Mouse (Mus musculus) brain, embryonic 18.5 days (tissue): ENCODE results near the gene Idh3b.

ENCODE experiments used
- DNase-seq: peaks from one replicate; pipeline ENCODE4 v3.0.0-alpha.2; 2012; ENCODE audit warnings: low read depth, low spot score

Idh3b gene

GRCm38 (mm10) chr2:130283854-130284654 is at the start of gene Idh3b:
TSS of gene Idh3b (minus strand) at chr2:130284547.
- DNase-seq, result peak; percentile 72

DNA sequence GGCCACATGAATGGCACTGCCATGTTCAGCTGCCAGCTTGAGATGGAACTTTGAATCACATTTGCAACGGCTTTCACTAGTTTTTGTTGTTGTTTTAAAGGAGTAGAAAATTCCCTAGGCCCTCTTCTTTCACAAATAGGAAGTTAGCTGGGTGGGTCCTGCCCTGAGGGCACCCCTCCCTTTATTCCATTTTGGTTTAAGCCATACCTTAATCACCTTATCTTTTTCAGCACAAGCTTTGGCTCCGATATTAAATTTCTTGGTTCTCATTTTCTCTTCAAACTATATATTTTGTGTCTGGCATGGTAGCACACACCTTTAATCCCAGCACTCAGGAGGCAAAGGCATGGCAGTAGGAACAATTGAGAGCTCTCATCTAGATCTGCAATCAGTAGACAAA is 45.2 kb upstream of the Idh3b start:
- DNase-seq, result no peak

DNA sequence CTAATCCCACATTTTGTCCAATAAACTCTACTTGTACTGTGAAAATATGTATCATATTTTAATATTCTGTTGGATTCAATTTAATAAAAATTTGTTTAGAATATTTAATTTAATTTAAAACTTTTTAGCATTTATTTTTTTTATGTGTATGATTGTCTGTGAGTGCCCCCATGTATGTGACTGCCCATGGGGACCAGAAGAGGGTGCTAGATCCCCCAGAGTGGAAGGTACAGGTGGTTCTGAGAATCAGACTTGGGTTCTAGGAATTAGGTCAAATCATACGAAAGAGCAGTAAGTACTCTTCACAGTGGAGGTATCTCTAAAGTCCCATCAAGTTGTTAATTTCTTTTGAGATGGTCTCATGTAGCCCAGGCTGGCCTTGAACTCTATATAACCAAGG is 42.7 kb upstream of the Idh3b start:
- DNase-seq, result no peak

GRCm38 (mm10) chr2:130303014-130303413 is 18.7 kb upstream of the Idh3b start:
- DNase-seq, result no peak

DNA sequence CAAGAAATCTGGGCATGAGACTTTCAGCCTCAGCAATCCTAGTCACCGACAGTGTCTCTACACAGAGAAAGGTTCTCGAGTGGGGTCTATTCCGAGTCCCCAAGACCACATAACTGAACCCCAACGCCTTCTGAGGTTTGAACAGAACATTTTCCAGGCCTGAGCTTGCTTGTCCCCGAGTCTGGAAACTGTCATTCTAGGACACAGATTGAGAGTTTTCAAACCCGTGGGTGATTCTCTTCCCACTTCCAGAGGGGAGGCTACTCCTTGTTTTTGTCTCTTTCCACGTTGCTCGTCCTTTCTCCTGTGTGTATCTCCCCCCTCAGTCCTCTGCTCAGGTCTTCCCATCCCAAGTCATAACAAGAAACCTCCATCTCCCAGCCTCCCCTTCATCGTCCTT is 13.2 kb upstream of the Idh3b start:
- DNase-seq, result no peak

DNA sequence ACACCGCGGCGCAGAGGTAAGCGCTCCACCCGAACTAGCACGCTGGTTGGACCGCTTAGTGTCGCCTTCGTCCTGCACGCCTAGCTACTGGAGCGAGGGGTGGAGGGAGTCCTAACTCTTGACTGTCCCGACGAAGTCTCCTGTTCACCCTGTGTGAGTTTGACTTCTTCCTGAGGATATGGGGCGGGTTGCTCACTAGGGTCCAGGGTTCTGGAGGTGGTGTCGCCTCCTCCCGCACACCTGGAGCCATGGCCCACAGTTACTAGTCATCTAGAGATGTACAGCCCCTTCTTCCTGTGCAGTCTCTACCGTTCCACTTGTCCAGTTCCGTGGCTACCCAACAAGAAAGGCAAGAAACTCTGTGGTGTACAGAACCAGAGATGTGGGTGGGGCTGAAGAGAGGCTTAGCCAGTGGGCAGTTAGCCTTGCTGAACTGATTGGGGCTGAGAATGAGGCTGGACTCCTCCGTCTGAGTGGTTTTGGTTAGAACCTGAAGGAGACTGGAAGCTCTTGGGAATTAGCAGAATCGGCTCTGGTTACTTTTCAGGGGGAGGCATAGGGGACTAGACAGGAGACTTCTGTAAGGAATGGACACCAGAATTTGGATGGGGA is 11.9 kb upstream of the Idh3b start:
- no peak for DNase-seq

GRCm38 (mm10) chr2:130295331-130296133 is 11.2 kb upstream of the Idh3b start:
- DNase-seq, result peak; percentile 34

DNA sequence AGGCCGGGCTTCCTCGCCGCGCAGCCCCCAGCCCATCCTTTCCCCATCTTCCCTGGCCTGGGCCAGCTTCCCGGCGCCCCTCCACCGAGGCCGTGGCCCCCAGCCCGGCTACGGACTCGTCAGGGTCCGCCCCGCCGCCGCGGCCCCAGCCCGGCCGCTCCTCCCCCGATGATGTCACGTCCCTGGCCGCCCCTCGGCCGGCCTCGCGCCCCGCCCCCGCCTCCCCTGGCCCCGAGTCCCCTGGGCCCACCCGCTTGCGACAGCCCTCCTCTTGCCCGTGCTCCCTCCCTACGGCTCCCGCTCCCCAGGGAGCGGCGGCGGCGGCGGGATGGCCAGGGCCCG is 10.6 kb upstream of the Idh3b start, which contains the start of gene Ebf4:
TSS of gene Ebf4 (plus strand) at position 234 of the 342 bp plus-strand sequence.
- peak; percentile 37 for DNase-seq

DNA sequence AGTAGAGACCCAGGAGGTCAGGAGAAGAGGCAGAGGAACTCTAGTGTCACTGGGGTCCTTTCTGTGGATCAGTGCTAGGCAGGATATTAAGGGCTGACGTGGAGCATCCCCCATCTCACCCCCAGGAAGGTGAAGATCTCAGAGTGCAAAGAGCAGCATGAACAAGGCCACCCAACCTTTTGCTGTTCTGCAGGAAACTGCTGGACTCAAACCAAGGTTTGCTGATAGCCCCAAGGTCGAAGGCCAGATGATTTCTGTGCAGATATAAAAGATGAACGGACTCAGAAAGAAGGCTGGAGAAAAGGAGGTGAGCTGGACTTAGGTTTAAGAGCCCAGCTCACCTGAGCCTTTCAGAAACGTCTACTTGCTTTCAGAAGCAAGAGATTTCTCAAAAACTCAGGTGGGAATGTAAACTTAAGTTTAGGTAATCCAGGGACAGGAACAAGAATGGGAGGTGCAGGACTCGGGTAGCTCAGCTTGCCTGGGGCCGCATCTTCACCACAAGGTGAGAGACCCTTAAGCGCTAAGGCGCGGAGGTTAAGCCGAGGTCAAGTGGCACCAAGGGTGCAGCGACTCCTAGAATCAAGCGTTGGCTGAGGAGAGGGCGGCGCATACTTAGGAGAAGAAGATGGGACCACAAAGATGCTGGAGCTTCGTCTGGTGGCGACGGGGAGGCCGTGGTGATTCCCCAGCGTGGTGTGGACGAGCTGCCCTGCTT is 10.0 kb upstream of the Idh3b start:
- no peak for DNase-seq

DNA sequence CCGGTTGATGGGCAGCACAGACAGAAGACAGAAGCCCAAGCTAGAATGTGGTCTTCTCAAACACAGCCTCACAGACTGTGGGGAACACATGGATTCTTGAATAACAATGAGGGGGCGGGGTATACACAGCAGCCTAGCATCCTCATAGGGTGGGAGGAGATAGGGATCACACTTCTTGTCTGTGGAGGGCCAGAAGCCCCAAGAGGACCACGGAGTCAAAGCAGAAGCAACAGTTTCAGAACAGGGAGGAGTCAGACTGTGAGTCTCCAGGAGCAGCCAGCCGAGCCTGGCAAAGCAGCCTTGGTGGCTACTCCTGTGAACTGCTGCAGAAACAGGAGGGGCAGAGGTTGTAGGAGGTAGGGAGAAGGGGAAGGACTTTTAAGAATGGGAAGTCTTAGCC is 9.1 kb upstream of the Idh3b start:
- DNase-seq, result no peak

GRCm38 (mm10) chr2:130293009-130293408 is 8.7 kb upstream of the Idh3b start:
- DNase-seq, result no peak

GRCm38 (mm10) chr2:130291434-130291833 is 7.1 kb upstream of the Idh3b start:
- DNase-seq, result peak; percentile 45

DNA sequence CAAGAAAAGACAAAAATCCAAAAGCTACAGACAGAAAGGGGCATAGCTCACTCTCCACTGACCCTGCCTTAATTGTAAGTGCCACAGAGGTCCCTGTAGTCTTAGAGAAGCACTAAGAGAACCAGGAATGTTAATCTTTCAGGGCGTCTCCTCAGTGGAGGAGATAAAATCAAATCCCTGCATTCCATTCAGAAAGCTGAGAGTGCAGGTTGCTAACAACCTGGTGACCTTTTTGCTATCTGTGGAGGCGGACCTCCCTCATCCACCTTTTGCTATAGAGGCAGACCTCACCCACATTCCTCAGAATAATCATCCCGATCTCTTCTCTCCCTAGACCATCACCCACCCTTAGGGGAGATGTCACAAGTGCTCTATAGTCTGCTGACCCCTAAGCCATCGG is 4.7 kb upstream of the Idh3b start:
- DNase-seq, result no peak

- DNase-seq, result no peak
These were observed 3.5 kb downstream of the Idh3b start for GRCm38 (mm10) chr2:130280818-130281217.

GRCm38 (mm10) chr2:130280224-130280623 is 4.1 kb downstream of the Idh3b start:
- DNase-seq, result no peak

GRCm38 (mm10) chr2:130279600-130280091 is 4.7 kb downstream of the Idh3b start:
- no peak for DNase-seq

DNA sequence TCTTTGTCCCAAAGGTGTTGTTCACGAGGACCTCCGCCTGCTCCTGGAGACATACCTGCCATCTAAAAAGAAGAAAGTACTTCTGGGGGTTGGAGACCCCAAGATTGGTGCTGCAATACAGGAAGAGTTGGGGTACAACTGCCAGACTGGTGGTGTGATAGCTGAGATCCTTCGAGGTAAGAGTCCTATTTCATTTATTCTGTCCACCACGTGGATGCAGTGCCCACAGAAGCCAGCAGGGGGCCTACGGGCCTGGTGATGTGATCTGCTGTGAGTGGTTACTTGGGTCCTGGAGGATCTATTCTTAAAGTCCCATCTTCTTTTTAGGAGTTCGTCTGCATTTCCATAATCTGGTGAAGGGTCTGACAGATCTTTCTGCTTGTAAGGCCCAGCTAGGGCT is 8.7 kb downstream of the Idh3b start:
- no peak for DNase-seq

- no peak for DNase-seq
These were observed 9.5 kb downstream of the Idh3b start for GRCm38 (mm10) chr2:130274862-130275261.

DNA sequence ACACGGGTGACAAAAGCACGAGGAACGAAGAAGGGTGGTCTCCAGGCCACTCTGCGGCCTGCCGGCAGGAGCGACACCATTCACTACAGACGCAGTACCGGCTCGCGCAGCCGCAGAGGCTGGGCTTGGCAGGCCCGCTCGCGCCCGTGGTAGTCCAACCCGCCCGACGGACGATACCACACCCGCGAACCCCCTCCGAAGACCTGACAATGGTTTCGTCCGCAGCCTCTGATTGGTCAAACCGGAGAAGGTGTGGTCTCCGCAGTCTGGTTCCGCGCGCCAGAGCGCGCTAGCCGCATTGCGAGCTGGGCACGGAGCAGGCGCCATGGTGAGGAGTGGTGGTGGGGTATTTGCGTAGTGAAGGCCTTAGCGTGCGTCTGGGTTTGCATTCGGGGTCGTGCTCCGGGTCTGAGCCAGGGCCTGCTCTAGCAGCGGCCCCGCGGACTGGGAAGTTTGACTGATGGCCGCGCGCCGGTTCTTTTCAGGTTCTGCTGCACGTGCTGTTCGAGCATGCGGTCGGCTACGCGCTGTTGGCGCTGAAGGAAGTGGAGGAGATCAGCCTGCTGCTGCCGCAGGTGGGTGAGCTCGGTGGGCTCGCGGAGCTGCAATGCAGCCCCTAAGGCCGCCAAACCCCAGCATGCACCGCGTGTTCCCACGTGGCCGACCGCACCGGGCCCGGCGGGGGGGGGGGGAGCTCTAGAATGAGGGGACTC is 10.0 kb downstream of the Idh3b start, which contains the start of gene Nop56:
TSS of gene Nop56 (plus strand) at position 282 of the 713 bp plus-strand sequence.
- peak; percentile 96 for DNase-seq

- DNase-seq, result no peak
These were observed 10.6 kb downstream of the Idh3b start for GRCm38 (mm10) chr2:130273732-130274131.

DNA sequence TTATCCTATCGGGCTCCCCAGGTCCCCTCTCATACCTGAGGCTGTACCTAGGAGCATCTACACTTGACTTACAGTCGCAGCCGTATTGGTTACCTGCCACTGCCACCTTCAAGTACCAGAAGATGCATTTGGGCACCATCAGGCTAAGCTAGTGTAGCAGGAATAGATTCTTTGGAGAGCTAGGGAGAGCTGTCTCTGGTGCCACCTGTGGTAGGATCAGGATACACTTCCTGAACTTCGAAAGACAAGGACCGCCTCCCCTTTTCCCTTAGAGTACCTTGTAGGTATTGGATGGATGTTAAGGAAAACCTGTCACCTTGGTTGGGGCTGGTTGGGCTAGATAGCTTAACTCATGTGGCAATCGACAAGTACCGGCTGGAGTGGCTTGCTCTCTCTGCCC is 16.3 kb downstream of the Idh3b start:
- no peak for DNase-seq
